8 mouse cellular contexts compared by ENCODE assay signal in the genomic region with DNA sequence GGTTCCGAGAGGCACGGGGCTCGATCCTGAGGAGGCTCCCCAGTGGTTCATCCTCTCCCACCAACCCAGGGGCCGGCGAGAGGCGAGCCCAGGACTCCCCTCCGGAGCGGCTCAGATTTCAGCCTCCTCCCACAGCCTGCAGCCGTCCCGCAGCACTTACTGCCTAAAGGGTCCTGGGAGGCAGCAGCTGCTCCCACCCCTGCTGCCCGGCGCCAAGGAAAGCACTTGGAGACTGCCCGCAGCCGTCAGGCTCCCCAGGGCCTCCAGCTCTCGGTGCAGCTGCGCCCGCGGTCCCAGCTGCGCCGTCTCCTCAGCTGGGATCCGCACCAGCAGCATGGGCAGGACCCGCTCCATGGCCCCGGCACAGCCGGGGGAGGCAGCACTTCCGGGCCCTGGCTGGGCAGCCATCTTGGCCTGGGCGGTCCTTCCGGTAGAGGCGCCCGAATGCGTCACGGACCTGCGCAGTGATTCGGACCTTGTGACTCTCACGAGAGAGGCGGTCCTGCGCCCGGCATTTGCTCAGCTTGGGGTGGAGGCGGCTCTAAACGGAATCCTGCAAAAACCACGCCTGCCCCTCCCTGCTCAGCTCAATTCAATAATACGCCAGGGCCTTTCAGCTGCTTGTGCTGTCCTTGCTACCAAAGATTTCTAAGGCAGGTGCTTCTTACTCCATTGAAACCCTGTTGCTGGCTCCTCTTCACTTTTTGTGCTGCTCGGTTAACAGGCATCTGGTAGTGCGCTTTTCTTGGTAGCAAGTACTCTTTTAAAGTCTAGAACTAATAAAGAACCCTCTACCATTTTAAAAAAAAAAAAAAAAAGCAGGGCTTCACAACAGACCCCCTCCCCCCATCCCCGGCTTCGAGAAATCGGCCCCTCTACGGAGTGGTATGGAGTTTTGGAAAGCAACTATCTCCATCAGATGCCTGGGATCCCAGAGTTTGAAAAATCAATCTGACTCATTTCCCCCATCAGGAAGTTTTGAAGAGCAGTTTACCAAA. TPM values are rescaled to one million over a fixed set of nuclear protein-coding genes. Genes with fewer than 3 reads are reported as not detected.
DNase-seq lines count a peak whose midpoint lies in the region; ATAC-seq and TF ChIP-seq lines count a peak whose summit lies in the region.

A gene (minus strand): TSS at position 426 of the 998 bp plus-strand sequence.

- in situ Hi-C loops in ES-E14 (cut with MboI; ENCODE audit: low sequenced_read_pairs in 2 of 2, unreplicated experiment in 2 of 2), result no loop called here

- ATAC-seq in forebrain, embryonic 15.5 days (replicated peaks), result peak; percentile 100
- ATAC-seq in neutrophil, adult 5-6 weeks (ENCODE audit: extremely low read depth, insufficient number of reproducible peaks, low FRiP score, poor library complexity, severe bottlenecking), result peak; percentile 99

- TF ChIP-seq POLR2A in lung, adult 2 months (IDR thresholded peaks at IDR 0.05; ENCODE audit: borderline replicate concordance, extremely low read depth, low read depth, low read length), result peak; percentile 97

- DNase-seq in ES-E14 (ENCODE audit: low read depth, low spot score), result peak; percentile 94
- DNase-seq in cerebellum, adult 11-12 months, result peak; percentile 97
- peak; percentile 97 for DNase-seq in heart, postnatal 25 days (ENCODE audit: low spot score)
- DNase-seq in layer of hippocampus, adult 18-20 months (ENCODE audit: low spot score in 2 of 2), result peak; percentile 98 to 99
- DNase-seq in lung, adult 2 months, result peak; percentile 97
- DNase-seq in thymus, adult 18-20 months, result peak; percentile 96

- H3K9ac ChIP-seq in ES-E14 (ENCODE audit: insufficient read depth, low read depth, low read length, poor library complexity, severe bottlenecking), result peak within 1 kb of the TSS; percentile 100
- H3K9ac ChIP-seq in forebrain, embryonic 15.5 days (replicated peaks), result peak within 1 kb of the TSS; percentile 100

- peak within 1 kb of the TSS; percentile 93 for H3K27ac ChIP-seq in ES-E14 (ENCODE audit: insufficient read depth, low read depth, low read length, poor library complexity, severe bottlenecking)
- H3K27ac ChIP-seq in forebrain, embryonic 15.5 days (replicated peaks), result peak within 1 kb of the TSS; percentile 98

- intact Hi-C loops in heart, postnatal 25 days (cut with DNase I), result loop anchor here (1.0 kb wide), 1 partner anchor 29 kb away; a partner anchor contains a TSS

- no peak for TF ChIP-seq CTCF in lung, adult 2 months (IDR thresholded peaks at IDR 0.05; ENCODE audit: insufficient read depth, low read length)

- H3K9me3 ChIP-seq in ES-E14 (ENCODE audit: control insufficient read depth, insufficient read depth, low read depth, low read length), result no peaks in the 10 kb centered on the region
- H3K9me3 ChIP-seq in forebrain, embryonic 15.5 days, result no peaks in the 10 kb centered on the region

- no peaks in the 10 kb centered on the region; a peak in 1 of 4 replicates for H3K4me1 ChIP-seq in ES-E14 (ENCODE audit: control insufficient read depth in 2 of 2, insufficient read depth in 2 of 2, low read length in 2 of 2, poor library complexity in 1 of 2)
- peaks cover 16% of the 10 kb centered on the region for H3K4me1 ChIP-seq in forebrain, embryonic 15.5 days
- H3K4me1 ChIP-seq in lung, adult 2 months (ENCODE audit: control insufficient read depth, insufficient read depth, low read length), result peaks cover 7% of the 10 kb centered on the region

- under 1% methylated on average over 47 of the region's 47 CpGs for WGBS in forebrain, embryonic 15.5 days
- under 1% methylated on average over 47 of the region's 47 CpGs for WGBS in lung, adult 2 months

- no peaks in the 10 kb centered on the region for H3K27me3 ChIP-seq in forebrain, embryonic 15.5 days

- H3K4me3 ChIP-seq in ES-E14 (ENCODE audit: insufficient read depth in 1 of 2, low read depth in 1 of 2, low read length in 2 of 2, poor library complexity in 1 of 2, severe bottlenecking in 1 of 2), result peak within 1 kb of the TSS; percentile 82 to 99
- H3K4me3 ChIP-seq in forebrain, embryonic 15.5 days, result peak within 1 kb of the TSS; percentile 100
- peak within 1 kb of the TSS; percentile 91 for H3K4me3 ChIP-seq in lung, adult 2 months (replicated peaks; ENCODE audit: extremely low read depth, low read depth, low read length)

- no peaks in the 10 kb centered on the region; the same call in none of the 2 replicates for H3K36me3 ChIP-seq in ES-E14 (ENCODE audit: control insufficient read depth, insufficient read depth, low read length, poor library complexity, severe bottlenecking)
- H3K36me3 ChIP-seq in forebrain, embryonic 15.5 days, result peaks cover 3% of the 10 kb centered on the region; the same call in 1 of the 2 replicates

- H3K4me2 ChIP-seq in forebrain, embryonic 15.5 days (replicated peaks), result peak within 1 kb of the TSS; percentile 65

TF ChIP-seq in ES-E14, 5 proteins besides CTCF, POLR2A, EP300 and RAD21:
- TF ChIP-seq ZC3H11A (IDR thresholded peaks at IDR 0.05; ENCODE audit: borderline replicate concordance, low read depth, low read length), result no peak
- TF ChIP-seq MAFK (IDR thresholded peaks at IDR 0.05; ENCODE audit: insufficient read depth, low read depth, low read length), result no peak
- TF ChIP-seq ZNF384 (IDR thresholded peaks at IDR 0.05; ENCODE audit: low read depth, low read length), result peak; percentile 92
- peak; percentile 68; the same call in 1 of the 2 replicates for TF ChIP-seq HCFC1 (IDR thresholded peaks at IDR 0.05; ENCODE audit: borderline replicate concordance, insufficient read depth, low read length)
- TF ChIP-seq CHD2 (IDR thresholded peaks at IDR 0.05; ENCODE audit: low read depth, low read length), result peak; percentile 65

RNA-seq across cellular contexts. Expression of the gene that starts here (rescaled TPM):
- 15.4 and 18.2 TPM in 2 replicates for total RNA-seq in ES-E14 (2012; rRNA removed)
- polyA plus RNA-seq in forebrain, embryonic 15.5 days (2015; fragmentation: Nextera tagmentation; extraction: Ambion mirVana), result 8.4 and 9.9 TPM in 2 replicates
- 10 to 100 TPM; 10.2 to 11.3 TPM for total RNA-seq in heart, postnatal 25 days (2021)
- 10 to 100 TPM; 14.3 to 14.7 TPM for total RNA-seq in layer of hippocampus, adult 18-20 months (2021)
- polyA plus RNA-seq in lung, adult 2 months (2012; rRNA removed), result 7.4 and 9.2 TPM in 2 replicates
- 26.4 and 30.3 TPM in 2 replicates for total RNA-seq in neutrophil, adult 5-6 weeks (2017)

Comparison
In these comparisons a context has a peak if more than half of its experiments do, and no peak if none do; other contexts are left out.
1. Peak in every context shown above with its lines: DNase-seq, ATAC-seq, H3K4me3 ChIP-seq and H3K27ac ChIP-seq.